Mouse (Mus musculus) stomach, postnatal 0 days (tissue): ENCODE measurements at regions not wholly inside any gene's neighbourhood (a gene's known extent, or its start where the extent isn't known, plus 50 kb on each side); places are given as distances from the start of the nearest gene placed in this dataset.

Experiments used
- CTCF ChIP-seq: IDR thresholded peaks from 2 replicates; pipeline ENCODE4 v1.5.1; 2016; ENCODE audit warnings: antibody characterized with exemption, low read depth, mild to moderate bottlenecking, moderate library complexity
- EP300 ChIP-seq: optimal IDR thresholded peaks from 2 replicates; pipeline ENCODE3; 2016; ENCODE audit warnings: antibody characterized with exemption

- TF ChIP-seq CTCF: no peak
- no peak for TF ChIP-seq EP300
Observed at GRCm38 (mm10) chr10:91559307-91559706, 378.2 kb upstream of the Tmpo start.
